Mouse (Mus musculus): ENCODE data around the gene Necab3. TPM values are rescaled to one million over a fixed set of nuclear protein-coding genes. Genes with fewer than 3 reads are reported as not detected.

Gene Necab3
- total RNA-seq (2021): 1 to 10 TPM; 1.1 to 1.5 TPM
- long read RNA-seq, experiment 1, partial matches to known transcripts: 0 of 1 reads
- long read RNA-seq, experiment 1, other reads (novel, unspliced or antisense): 1 of 1 reads
- long read RNA-seq, experiment 2, partial matches to known transcripts: 0 of 1 reads
- long read RNA-seq, experiment 2, other reads (novel, unspliced or antisense): 0 of 1 reads

- DNase-seq: peak; percentile 69 to 77
These were observed at the start of gene Necab3 for GRCm38 (mm10) chr2:154558264-154559039. Necab3 (minus strand) TSS chr2:154558890.

- DNase-seq: no peak
These were observed 48.3 kb upstream of the Necab3 start for GRCm38 (mm10) chr2:154606965-154607364.

- no peak for DNase-seq
These were observed 45.5 kb upstream of the Necab3 start for GRCm38 (mm10) chr2:154604156-154604555.

- DNase-seq: peak; percentile 97 to 99
These were observed 45.0 kb upstream of the Necab3 start, which contains the start of gene Pxmp4 for GRCm38 (mm10) chr2:154603638-154604153. Pxmp4 (minus strand) TSS chr2:154603708.

GRCm38 (mm10) chr2:154603007-154603637 is 44.4 kb upstream of the Necab3 start:
- DNase-seq: no peak

- no peak for DNase-seq
These were observed 42.6 kb upstream of the Necab3 start for GRCm38 (mm10) chr2:154601324-154601723.

- DNase-seq: no peak
These were observed 41.9 kb upstream of the Necab3 start for GRCm38 (mm10) chr2:154600586-154600985.

GRCm38 (mm10) chr2:154597399-154597798 is 38.7 kb upstream of the Necab3 start:
- DNase-seq: no peak

- peak in 1 of 2 experiments; percentile 28 for DNase-seq
These were observed 37.1 kb upstream of the Necab3 start for GRCm38 (mm10) chr2:154595775-154596174.

- DNase-seq: peak; percentile 37 to 62
These were observed 34.3 kb upstream of the Necab3 start for GRCm38 (mm10) chr2:154593025-154593424.

- DNase-seq: no peak
These were observed 32.5 kb upstream of the Necab3 start for GRCm38 (mm10) chr2:154591239-154591638.

GRCm38 (mm10) chr2:154589051-154589450 is 30.4 kb upstream of the Necab3 start:
- DNase-seq: no peak

- DNase-seq: peak in 1 of 2 experiments; percentile 37
These were observed 27.7 kb upstream of the Necab3 start for GRCm38 (mm10) chr2:154586405-154586804.

GRCm38 (mm10) chr2:154584931-154585601 is 26.4 kb upstream of the Necab3 start:
- no peak for DNase-seq

GRCm38 (mm10) chr2:154583906-154584872 is 25.5 kb upstream of the Necab3 start:
- DNase-seq: no peak

- DNase-seq: no peak
These were observed 22.7 kb upstream of the Necab3 start for GRCm38 (mm10) chr2:154581421-154581820.

- DNase-seq: peak in 1 of 2 experiments; percentile 49
These were observed 21.9 kb upstream of the Necab3 start for GRCm38 (mm10) chr2:154580586-154580985.

GRCm38 (mm10) chr2:154577744-154578067 is 19.0 kb upstream of the Necab3 start:
- no peak for DNase-seq

- no peak for DNase-seq
These were observed 18.4 kb upstream of the Necab3 start for GRCm38 (mm10) chr2:154576876-154577743.

GRCm38 (mm10) chr2:154574271-154574670 is 15.6 kb upstream of the Necab3 start:
- no peak for DNase-seq
